Mouse (Mus musculus): ENCODE results near the gene Arl6ip5. TPM values are rescaled to one million over a fixed set of nuclear protein-coding genes. Genes with fewer than 3 reads are reported as not detected.

Arl6ip5 gene
- polyA plus RNA-seq (2012; fragmentation: generic; extraction: Trizol), result 100 to 1,000 TPM in 1 of 2 experiments, 10 to 100 TPM in 1; 99.8 to 157 TPM

DNA sequence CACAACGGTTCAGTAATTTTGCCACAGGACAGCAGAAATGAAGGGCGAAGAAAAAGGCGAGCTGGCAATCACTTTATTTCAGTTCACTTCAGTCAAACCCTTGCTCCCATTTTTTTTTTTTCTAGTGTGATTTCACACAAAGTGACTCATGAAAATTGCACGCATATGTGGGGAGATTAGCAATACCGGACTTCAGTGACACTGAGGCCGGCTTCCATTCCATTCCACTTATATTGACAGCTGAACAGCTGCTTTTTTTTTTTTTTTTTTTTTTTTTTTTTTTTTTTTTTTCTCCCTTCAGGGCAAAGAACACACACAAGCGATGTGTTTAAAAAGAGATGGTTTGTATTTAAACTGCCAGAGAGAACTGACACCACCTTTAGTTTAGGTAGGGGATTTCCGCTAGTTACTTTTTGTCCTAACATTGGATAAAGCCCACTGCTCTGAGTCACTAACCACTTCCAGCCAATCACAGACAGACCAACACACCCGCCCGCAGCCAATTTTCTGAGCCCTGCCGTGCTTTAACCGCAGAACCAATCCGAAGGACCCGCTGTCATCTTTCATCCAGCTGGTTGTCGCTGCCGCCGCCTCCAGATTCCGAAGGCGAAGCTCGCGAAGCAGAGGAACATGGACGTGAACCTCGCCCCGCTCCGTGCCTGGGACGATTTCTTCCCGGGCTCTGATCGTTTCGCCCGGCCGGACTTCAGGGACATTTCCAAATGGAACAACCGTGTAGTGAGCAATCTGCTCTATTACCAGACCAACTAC is at the start of gene Arl6ip5:
Arl6ip5 (plus strand) TSS at position 499 of the 771 bp plus-strand sequence.

DNA sequence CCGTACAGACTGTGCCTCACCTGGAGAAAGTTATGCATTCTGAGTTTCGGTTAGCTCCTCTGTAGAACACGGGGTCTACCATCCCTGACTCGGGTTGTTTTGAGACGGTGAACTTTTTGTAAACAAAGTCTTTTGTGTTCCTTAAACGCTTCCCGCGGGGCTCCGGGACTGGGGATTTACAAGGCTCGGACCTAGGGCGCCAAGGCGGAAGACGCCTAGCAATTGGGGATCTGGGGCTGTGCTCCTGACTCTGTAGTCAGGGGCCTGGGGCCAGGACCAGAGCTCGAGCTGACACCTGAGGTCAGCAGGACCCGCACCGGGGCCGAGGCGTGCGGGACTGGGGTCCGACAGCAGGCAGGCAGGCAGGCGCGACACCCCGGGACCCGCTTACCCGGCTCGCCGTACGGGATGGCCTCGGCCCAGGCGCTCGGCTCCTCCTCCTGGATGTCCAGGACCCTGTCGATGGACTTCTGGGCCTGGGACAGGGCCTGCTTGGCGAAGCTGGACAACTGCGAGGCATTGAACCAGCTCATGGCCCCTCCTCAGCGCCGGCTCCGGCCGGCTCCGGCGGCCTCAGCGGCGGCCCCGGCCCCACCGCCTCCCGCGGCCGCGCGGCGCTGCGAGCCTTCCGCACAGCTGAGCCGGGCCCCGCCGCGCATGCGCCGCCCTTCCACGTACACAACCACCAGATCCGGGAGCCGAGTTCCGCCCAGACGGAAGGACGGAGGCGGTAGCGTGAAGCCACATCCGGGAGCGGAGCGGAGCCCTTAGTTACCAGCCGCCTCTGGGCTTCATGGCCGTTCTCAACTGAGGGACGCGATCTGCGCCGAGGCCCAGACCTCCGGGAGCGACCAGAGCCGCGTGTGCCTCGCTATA is 31.8 kb upstream of the Arl6ip5 start, which contains the start of gene Tmf1:
Tmf1 (minus strand) TSS at position 632 of the 876 bp plus-strand sequence.

GRCm38 (mm10) chr6:97205439-97205885 is 5.0 kb upstream of the Arl6ip5 start, which contains the start of gene Uba3:
Gene Uba3, minus strand, starts transcription at chr6:97205647.

GRCm38 (mm10) chr6:97252711-97253221 is 42.3 kb downstream of the Arl6ip5 start, which contains the start of gene Lmod3:
Gene Lmod3, minus strand, starts transcription at chr6:97252759.

Other genes starting within 250 kb of the Arl6ip5 start
- gene Fam19a4, start 150.3 kb upstream of the Arl6ip5 start, polyA plus RNA-seq (2012; fragmentation: generic; extraction: Trizol), result not detected
- gene Eogt, start 61.5 kb upstream of the Arl6ip5 start, polyA plus RNA-seq (2012; fragmentation: generic; extraction: Trizol), result 1 to 10 TPM in 1 of 2 experiments, under 1 TPM in 1; 0.22 to 1.9 TPM
- gene Tmf1, start 31.6 kb upstream of the Arl6ip5 start, polyA plus RNA-seq (2012; fragmentation: generic; extraction: Trizol), result 1 to 10 TPM in 1 of 2 experiments, under 1 TPM in 1; 0.34 to 2.3 TPM
- gene Uba3, start 5.0 kb upstream of the Arl6ip5 start, polyA plus RNA-seq (2012; fragmentation: generic; extraction: Trizol), result 1 to 10 TPM; 2.0 to 9.5 TPM
- under 1 TPM in 1 of 2 experiments, not detected in 1; 0.04 TPM for gene Lmod3, start 42.1 kb downstream of the Arl6ip5 start, polyA plus RNA-seq (2012; fragmentation: generic; extraction: Trizol)